Mouse (Mus musculus) limb, embryonic 11.5 days (tissue): ENCODE measurements around the gene Csrp2. TPM values are rescaled to one million over a fixed set of nuclear protein-coding genes. Genes with fewer than 3 reads are reported as not detected.

Experiments used
- ATAC-seq: fragments of 200-750 bp; cut with Nextera tagmentation; 2 replicates; pipeline ENCODE4 v1.8.0; 2017; ENCODE audit warnings: low read depth; ENCODE audit not compliant: insufficient number of reproducible peaks, low FRiP score, low TSS enrichment
- DNase-seq: peaks from one replicate; pipeline ENCODE4 v3.0.0-alpha.2; 2015; ENCODE audit warnings: low spot score
- H3K27ac ChIP-seq: fragments of 300-500 bp; sonication (generic); replicated peaks from 2 replicates; pipeline ENCODE4 v1.5.1; 2014; ENCODE audit warnings: low read depth, mild to moderate bottlenecking, low read length
- H3K27me3 ChIP-seq: fragments of 300-500 bp; sonication (generic); 2 replicates; pipeline ENCODE4 v1.6.1; 2014; ENCODE audit warnings: mild to moderate bottlenecking, low read length, mixed read lengths; ENCODE audit not compliant: control insufficient read depth, insufficient read depth
- H3K36me3 ChIP-seq: fragments of 300-500 bp; sonication (generic); 2 replicates; pipeline ENCODE4 v1.6.1; 2014; ENCODE audit warnings: mild to moderate bottlenecking, low read length, moderate library complexity, mixed read lengths; ENCODE audit not compliant: control insufficient read depth, insufficient read depth
- H3K4me1 ChIP-seq: fragments of 300-500 bp; sonication (generic); 2 replicates; pipeline ENCODE4 v1.6.1; 2014; ENCODE audit warnings: low read length, mixed read lengths; ENCODE audit not compliant: control insufficient read depth, insufficient read depth
- H3K4me2 ChIP-seq: fragments of 300-500 bp; sonication (generic); 2 replicates; pipeline ENCODE4 v1.6.1; 2014; ENCODE audit warnings: low read depth, mild to moderate bottlenecking, moderate library complexity; ENCODE audit not compliant: severe bottlenecking
- H3K4me3 ChIP-seq: fragments of 300-500 bp; sonication (generic); 2 replicates; pipeline ENCODE4 v1.5.1; 2014; ENCODE audit warnings: low read depth, low read length
- H3K9ac ChIP-seq: fragments of 300-500 bp; sonication (generic); 2 replicates; pipeline ENCODE4 v1.6.1; 2014; ENCODE audit warnings: mild to moderate bottlenecking, low read length
- H3K9me3 ChIP-seq: fragments of 300-500 bp; sonication (generic); 2 replicates; pipeline ENCODE4 v1.6.1; 2016; ENCODE audit warnings: low read length; ENCODE audit not compliant: control insufficient read depth
- WGBS: fragments of 180-500 bp; shearing (Covaris S2); extraction: QIAGEN DNeasy Blood & Tissue Kit; methylation state at CpG from one replicate; pipeline ENCODE4 v1.1.7; 2014; 5-methylcytosine and 5-hydroxymethylcytosine counted together
- polyA plus RNA-seq: library from polyadenylated mRNA; unstranded; fragments of >200 nt; fragmentation: Nextera tagmentation; extraction: Ambion mirVana; gene quantifications from 2 replicates; pipeline ENCODE4 v1.2.1, GENCODE M21; 2014

The Csrp2 gene
- 169 and 172 TPM in 2 replicates for polyA plus RNA-seq

DNA sequence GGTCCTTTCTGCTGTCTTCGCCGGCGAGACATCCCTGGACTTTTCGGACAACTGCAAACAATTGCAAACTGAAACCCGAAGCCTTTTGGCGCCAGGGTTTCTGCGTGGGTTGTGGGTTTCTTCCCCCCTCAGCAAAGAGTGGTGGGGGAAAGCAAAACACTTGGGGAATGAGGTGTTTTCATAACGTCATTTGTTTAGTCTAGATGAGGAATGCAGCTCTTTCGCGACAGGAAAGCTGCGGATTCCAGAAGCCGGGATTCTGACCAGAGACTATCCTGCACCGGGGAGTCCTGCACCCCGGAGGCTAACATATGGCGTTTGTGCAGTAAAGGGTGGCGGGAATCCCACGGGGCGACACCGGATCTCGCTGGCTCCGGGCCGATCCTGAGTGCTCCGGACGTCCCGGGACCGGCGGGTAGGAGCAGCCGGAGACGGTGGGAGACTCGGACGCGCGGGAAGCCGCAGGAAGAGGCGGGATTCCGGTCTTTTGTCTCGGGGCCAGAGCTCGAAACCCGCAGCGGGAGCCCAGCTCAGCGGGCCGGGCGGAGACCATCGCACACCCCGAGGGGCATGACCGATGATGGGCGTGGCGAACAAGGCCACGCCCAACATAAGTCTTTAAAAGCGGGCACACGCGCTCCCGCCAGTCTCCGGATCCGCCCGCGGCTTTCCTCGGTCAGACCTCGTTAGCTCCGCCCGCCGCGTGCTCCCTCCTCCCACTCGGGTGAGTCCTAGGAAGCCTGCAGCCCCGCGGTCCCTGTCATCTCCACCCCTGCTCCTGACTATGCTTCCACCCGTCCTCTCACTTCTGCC, at the start of gene Csrp2:
Gene Csrp2 (plus strand): TSS at position 259 of the 813 bp plus-strand sequence.
- Histone ChIP-seq H3K27ac (peak within 1 kb of the TSS; percentile 91), H3K36me3 (no peaks in the 10 kb centered on the region), H3K4me2 (peak within 1 kb of the TSS; percentile 66), H3K27me3 (no peaks in the 10 kb centered on the region), H3K4me3 (peak within 1 kb of the TSS; percentile 64), H3K4me1 (peaks cover 9% of the 10 kb centered on the region), H3K9me3 (no peaks in the 10 kb centered on the region), H3K9ac (peak within 1 kb of the TSS; percentile 91)
- peak; percentile 90 for ATAC-seq
- WGBS: under 1% methylated on average over 67 of the region's 67 CpGs
- DNase-seq: peak; percentile 96

DNA sequence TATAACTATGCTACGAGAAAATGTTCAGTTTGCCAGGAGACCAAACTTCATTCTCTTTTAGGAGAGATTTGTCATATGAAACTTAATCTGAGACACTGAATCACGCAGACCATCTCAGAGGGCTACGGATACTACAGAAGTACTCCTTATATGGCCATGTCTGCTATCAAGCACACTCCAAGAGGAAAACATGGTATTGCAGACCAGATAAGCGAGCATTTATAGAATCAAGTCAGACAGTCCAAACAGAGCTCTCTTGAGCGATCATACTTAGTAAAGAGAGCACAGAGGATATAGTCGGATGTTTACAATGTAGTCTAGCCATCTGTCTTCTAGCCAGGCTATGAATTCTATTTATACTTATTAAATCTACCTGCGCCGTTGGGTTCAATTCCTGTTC, 44.7 kb upstream of the Csrp2 start:
- H3K27ac ChIP-seq: no peak overlapping the region
- no peaks in the 10 kb centered on the region for H3K36me3 ChIP-seq
- H3K27me3 ChIP-seq: no peaks in the 10 kb centered on the region
- peaks cover 5% of the 10 kb centered on the region; the same call in 1 of the 2 replicates for H3K4me1 ChIP-seq
- no peak overlapping the region for H3K4me3 ChIP-seq
- H3K9ac ChIP-seq: no peak overlapping the region
- 91% methylated on average over 8 of the region's 8 CpGs for WGBS
- no peak overlapping the region for H3K4me2 ChIP-seq
- no peak for ATAC-seq
- H3K9me3 ChIP-seq: no peaks in the 10 kb centered on the region; the same call in 1 of the 2 replicates
- no peak for DNase-seq

DNA sequence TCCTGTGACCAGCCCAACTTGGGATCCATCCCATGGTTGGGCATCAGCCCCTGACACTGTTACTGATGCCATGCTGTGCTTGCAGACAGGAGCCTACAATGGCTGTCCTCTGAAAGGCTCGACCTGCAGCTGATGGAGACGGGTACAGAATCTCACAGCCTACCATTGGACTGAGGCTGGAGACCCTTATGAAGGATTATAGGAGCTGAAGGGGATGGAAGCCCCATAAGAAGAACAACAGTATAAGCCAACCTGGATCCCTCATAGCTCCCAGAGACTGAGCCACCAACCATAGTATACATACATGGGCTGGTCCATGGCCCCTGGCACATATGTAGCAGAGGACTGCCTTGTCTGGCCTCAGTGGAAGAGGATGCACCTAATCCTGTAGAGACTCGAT, 42.6 kb upstream of the Csrp2 start:
- WGBS: 87% methylated on average over 3 of the region's 3 CpGs
- Histone ChIP-seq H3K4me2 (no peak overlapping the region), H3K4me3 (no peak overlapping the region), H3K27ac (no peak overlapping the region), H3K9ac (no peak overlapping the region), H3K27me3 (no peaks in the 10 kb centered on the region), H3K9me3 (no peaks in the 10 kb centered on the region; the same call in 1 of the 2 replicates), H3K4me1 (peaks cover 5% of the 10 kb centered on the region; the same call in 1 of the 2 replicates), H3K36me3 (no peaks in the 10 kb centered on the region)
- DNase-seq (no peak), ATAC-seq (no peak)

DNA sequence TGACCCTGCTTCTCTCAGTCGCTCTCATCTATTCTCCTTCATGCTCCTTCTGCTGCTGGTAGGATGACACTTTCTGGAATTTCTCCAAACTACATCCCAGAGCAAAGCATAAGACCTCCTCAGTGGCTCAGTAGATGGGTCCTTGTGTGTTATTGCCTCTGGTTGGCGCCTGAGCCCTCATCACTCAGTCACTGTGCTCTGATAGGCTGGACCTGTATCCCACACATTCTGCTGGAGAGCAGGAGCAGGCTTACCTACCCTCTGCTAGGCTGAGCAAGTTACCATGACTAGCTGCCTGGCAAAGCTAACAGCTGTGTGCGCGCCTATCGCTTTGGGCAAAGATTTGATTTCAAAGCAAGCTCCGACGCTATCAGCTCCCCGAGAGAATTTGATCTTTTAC, 41.7 kb upstream of the Csrp2 start:
- 67% methylated on average over 8 of the region's 8 CpGs for WGBS
- ATAC-seq: no peak
- Histone ChIP-seq H3K27me3 (no peaks in the 10 kb centered on the region), H3K4me2 (no peak overlapping the region), H3K27ac (no peak overlapping the region), H3K9ac (no peak overlapping the region), H3K4me1 (peaks cover 5% of the 10 kb centered on the region; the same call in 1 of the 2 replicates), H3K36me3 (no peaks in the 10 kb centered on the region), H3K9me3 (no peaks in the 10 kb centered on the region), H3K4me3 (no peak overlapping the region)
- DNase-seq: no peak

DNA sequence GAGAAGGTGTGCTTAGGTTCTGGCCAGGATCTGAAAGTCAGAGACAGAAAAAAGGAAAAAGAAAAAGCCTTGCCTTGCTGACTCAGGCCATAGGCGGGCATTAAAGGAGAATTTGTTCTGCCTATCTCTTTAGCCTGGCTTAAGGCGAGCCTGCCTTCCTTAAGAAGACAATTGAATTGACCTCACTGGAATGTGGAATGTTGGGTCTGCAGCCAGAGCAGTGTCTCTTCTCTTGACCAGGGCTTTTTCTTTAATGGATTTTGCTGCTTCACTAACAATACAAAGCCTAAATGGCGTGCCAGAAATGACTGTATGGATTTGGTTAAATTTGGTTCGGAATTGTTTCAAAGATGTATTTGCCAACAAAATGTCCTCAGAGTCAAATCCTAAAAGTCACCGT, 40.9 kb upstream of the Csrp2 start:
- H3K36me3 ChIP-seq: no peaks in the 10 kb centered on the region
- DNase-seq (no peak), ATAC-seq (no peak)
- no peak overlapping the region for H3K4me3 ChIP-seq
- peaks cover 5% of the 10 kb centered on the region; the same call in 1 of the 2 replicates for H3K4me1 ChIP-seq
- 42% methylated on average over 5 of the region's 5 CpGs for WGBS
- H3K27me3 ChIP-seq: no peaks in the 10 kb centered on the region
- H3K9me3 ChIP-seq: no peaks in the 10 kb centered on the region
- H3K4me2 ChIP-seq: no peak overlapping the region
- no peak overlapping the region for H3K27ac ChIP-seq
- H3K9ac ChIP-seq: no peak overlapping the region

DNA sequence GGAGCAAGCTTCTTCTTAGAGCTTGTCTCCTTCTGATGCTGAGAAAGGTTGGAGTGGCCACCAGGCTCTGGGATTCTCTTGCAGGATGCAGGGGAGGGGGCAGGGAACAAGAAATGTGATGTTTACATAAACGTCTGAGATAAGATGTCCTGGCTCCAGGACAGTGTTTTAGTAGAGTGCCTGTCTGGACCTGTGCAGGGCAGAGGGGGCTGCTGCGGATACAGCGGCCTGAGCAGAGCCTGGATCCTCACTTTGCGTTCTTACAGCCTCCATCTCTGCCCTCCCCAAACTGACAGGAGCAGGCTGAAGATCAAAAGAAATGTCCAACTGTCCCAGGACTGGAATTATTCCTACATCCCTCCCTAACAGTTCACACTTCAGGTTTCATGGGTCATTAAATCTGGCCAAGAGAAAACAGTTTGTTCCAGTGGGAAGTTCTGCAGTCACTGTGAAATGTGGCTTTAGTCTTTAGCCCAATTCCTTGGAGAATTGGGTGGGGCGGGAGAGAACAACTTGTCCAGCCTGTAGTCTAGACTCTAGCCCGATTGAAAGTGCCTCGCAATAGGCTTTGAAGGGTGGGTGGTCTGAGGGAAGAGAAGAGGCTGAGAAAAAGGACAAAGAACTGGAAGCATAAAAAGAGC, 40.0 kb upstream of the Csrp2 start:
- H3K9ac ChIP-seq: no peak overlapping the region

DNA sequence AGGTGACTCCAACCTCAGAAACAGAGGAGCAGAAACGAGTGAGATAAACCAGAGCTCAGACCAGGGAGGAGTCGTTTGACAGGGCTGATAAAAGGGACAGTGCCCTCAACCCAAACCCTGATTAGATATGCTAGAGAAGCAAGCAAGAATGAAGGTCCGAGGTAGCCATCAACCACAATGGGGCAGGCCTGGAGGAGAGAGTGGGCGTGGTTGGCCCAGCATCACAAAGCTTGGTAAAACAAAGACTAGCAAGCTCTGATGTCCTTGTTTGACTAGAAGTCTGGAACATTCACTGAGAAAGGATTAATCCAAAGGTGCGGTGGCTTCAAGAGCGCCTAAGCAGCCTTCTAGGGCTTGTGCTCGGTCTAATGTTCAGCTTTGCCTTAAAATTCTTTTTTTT, 38.2 kb upstream of the Csrp2 start:
- H3K27ac ChIP-seq: no peak overlapping the region
- no peak overlapping the region for H3K9ac ChIP-seq
- H3K36me3 ChIP-seq: no peaks in the 10 kb centered on the region
- no peak overlapping the region for H3K4me2 ChIP-seq
- no peak for DNase-seq
- 60% methylated on average over 7 of the region's 7 CpGs for WGBS
- H3K9me3 ChIP-seq: no peaks in the 10 kb centered on the region
- no peaks in the 10 kb centered on the region for H3K27me3 ChIP-seq
- H3K4me1 ChIP-seq: peaks cover 5% of the 10 kb centered on the region; the same call in 1 of the 2 replicates
- no peak for ATAC-seq
- H3K4me3 ChIP-seq: no peak overlapping the region

More for the DNA sequence above, 40.0 kb upstream of the Csrp2 start:
- H3K4me1 ChIP-seq: peaks cover 5% of the 10 kb centered on the region; the same call in 1 of the 2 replicates
- WGBS: 13% methylated on average over 7 of the region's 7 CpGs
- no peak overlapping the region for H3K27ac ChIP-seq
- H3K36me3 ChIP-seq: no peaks in the 10 kb centered on the region
- H3K9me3 ChIP-seq: no peaks in the 10 kb centered on the region
- no peaks in the 10 kb centered on the region for H3K27me3 ChIP-seq
- H3K4me2 ChIP-seq: no peak overlapping the region
- ATAC-seq (no peak), DNase-seq (no peak)
- H3K4me3 ChIP-seq: no peak overlapping the region

DNA sequence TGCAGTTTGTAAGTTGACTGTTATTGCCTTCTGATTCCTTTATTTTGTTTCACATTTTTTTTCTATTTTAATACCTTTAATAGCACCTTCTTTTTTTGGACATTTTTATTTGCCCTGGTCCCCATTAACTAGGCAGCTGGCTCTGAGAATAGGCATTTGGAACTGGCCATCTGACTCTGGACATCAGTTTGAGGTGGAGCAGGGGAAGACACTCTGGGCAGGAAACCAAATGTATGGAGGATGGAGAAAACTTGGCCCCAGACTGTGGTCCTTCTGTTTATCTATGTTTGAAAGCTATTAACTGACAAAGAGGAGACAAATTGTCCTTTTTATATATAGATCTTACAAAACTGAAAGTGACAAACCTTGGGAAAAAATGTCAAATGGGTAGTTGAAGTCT, 36.9 kb upstream of the Csrp2 start:
- ATAC-seq: no peak

More for the DNA sequence above, 36.9 kb upstream of the Csrp2 start:
- H3K27me3 ChIP-seq: no peaks in the 10 kb centered on the region
- H3K4me3 ChIP-seq: no peak overlapping the region
- no peak overlapping the region for H3K9ac ChIP-seq
- peaks cover 5% of the 10 kb centered on the region; the same call in 1 of the 2 replicates for H3K4me1 ChIP-seq
- no peak overlapping the region for H3K4me2 ChIP-seq
- no peak overlapping the region for H3K27ac ChIP-seq
- no peak for DNase-seq
- H3K9me3 ChIP-seq: no peaks in the 10 kb centered on the region
- H3K36me3 ChIP-seq: no peaks in the 10 kb centered on the region
